Mouse (Mus musculus): ENCODE data around the gene Cbln3.

GRCm38 (mm10) chr14:55868230-55869026 lies 15.8 kb downstream of the Cbln3 start:
- TF ChIP-seq CTCF (IDR thresholded peaks at IDR 0.05) (no peak), EP300 (IDR thresholded peaks at IDR 0.05) (no peak)
